Mouse (Mus musculus) ES-E14 (cell line): Measurements from ENCODE around the gene Gm1113. TPM values are rescaled to one million over a fixed set of nuclear protein-coding genes. Genes with fewer than 3 reads are reported as not detected.

Source experiments
- DNase-seq: peaks from one replicate; pipeline ENCODE4 v3.0.0-alpha.2; 2013; ENCODE audit warnings: low read depth, low spot score
- H3K27ac ChIP-seq: 2 replicates; pipeline ENCODE4 v1.5.1; 2012; ENCODE audit warnings: low read depth, mild to moderate bottlenecking, low read length, moderate library complexity, mixed read lengths; ENCODE audit not compliant: poor library complexity, insufficient read depth, severe bottlenecking
- H3K36me3 ChIP-seq: 2 replicates; pipeline ENCODE4 v1.6.1; 2012; ENCODE audit warnings: mild to moderate bottlenecking, low read length, moderate library complexity, mixed read lengths; ENCODE audit not compliant: control insufficient read depth, poor library complexity, insufficient read depth, severe bottlenecking
- H3K4me1 ChIP-seq, 2 experiments: fragments of 150-350 bp in 1 of 2; sonication (generic) in 1 of 2; 2 replicates each; pipeline ENCODE4 v1.6.1; 2012; ENCODE audit warnings: low read length in 2 of 2, mild to moderate bottlenecking in 1 of 2, mixed read lengths in 1 of 2; ENCODE audit not compliant: control insufficient read depth in 2 of 2, insufficient read depth in 2 of 2, poor library complexity in 1 of 2
- H3K4me3 ChIP-seq, 2 experiments: fragments of 150-350 bp in 1 of 2; sonication (generic) in 1 of 2; 2 replicates each; pipeline ENCODE4 v1.5.1; 2012; ENCODE audit warnings: low read length in 2 of 2, low read depth in 1 of 2, mild to moderate bottlenecking in 1 of 2, mixed read lengths in 1 of 2; ENCODE audit not compliant: insufficient read depth in 1 of 2, poor library complexity in 1 of 2, severe bottlenecking in 1 of 2
- H3K9ac ChIP-seq: 2 replicates; pipeline ENCODE4 v1.6.1; 2012; ENCODE audit warnings: low read depth, mild to moderate bottlenecking, low read length, mixed read lengths; ENCODE audit not compliant: poor library complexity, insufficient read depth, severe bottlenecking
- H3K9me3 ChIP-seq: fragments of 150-350 bp; sonication (generic); 2 replicates; pipeline ENCODE4 v1.6.1; 2012; ENCODE audit warnings: low read depth, mild to moderate bottlenecking, low read length; ENCODE audit not compliant: control insufficient read depth, insufficient read depth
- CHD2 ChIP-seq: IDR thresholded peaks from 2 replicates; pipeline ENCODE4 v1.6.1; 2014; ENCODE audit warnings: mild to moderate bottlenecking, low read depth, low read length, inconsistent platforms
- HCFC1 ChIP-seq: IDR thresholded peaks from 2 replicates; pipeline ENCODE4 v1.6.1; 2012; ENCODE audit warnings: low read length, inconsistent platforms, borderline replicate concordance; ENCODE audit not compliant: insufficient read depth
- MAFK ChIP-seq: IDR thresholded peaks from 2 replicates; pipeline ENCODE4 v1.6.1; 2014; ENCODE audit warnings: mild to moderate bottlenecking, low read depth, low read length, inconsistent platforms; ENCODE audit not compliant: insufficient read depth
- ZC3H11A ChIP-seq: IDR thresholded peaks from 2 replicates; pipeline ENCODE4 v1.6.1; 2012; ENCODE audit warnings: low read depth, mild to moderate bottlenecking, inconsistent platforms, low read length, borderline replicate concordance
- ZNF384 ChIP-seq: IDR thresholded peaks from 2 replicates; pipeline ENCODE4 v1.6.1; 2012; ENCODE audit warnings: low read depth, low read length, inconsistent platforms
- in situ Hi-C, 2 experiments: fragments of 600-800 bp; cut with MboI; formaldehyde crosslinking; loops; one replicate each; pipeline ENCODE4 v1.15.1; 2025; ENCODE audit warnings: low sequenced_read_pairs in 2 of 2, inconsistent platforms in 1 of 2; ENCODE audit not compliant: unreplicated experiment in 2 of 2
- total RNA-seq: library from RNA; depleted of rRNA; stranded (reverse); fragments of 300-350 nt; gene quantifications from 2 replicates; pipeline ENCODE4 v1.2.3, GENCODE M21; 2012

Gm1113 gene
- total RNA-seq, 1 experiment = not detected

DNA sequence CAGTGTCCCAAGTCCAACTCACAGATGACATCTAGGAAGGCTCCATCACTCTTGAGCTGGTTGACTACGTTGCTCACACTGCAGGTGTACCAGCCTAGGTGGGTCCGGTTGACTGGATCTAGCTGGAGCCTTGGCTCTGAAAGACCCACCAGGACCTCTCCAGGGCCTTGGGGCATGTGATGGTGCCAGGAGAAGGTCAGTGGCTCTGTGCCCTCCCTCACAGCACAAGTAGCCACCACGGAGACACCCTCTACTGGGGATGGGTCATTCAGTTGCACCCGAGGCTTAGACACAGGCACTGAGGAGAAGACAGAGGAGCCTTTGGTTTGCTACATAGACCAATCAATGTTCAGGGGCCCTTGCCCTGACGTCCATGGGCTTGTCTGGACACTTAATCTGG lies 1.9 kb downstream of the Gm1113 start:
- in situ Hi-C loops = no loop called here
- Histone ChIP-seq H3K4me1 (no peaks in the 10 kb centered on the region), H3K36me3 (no peaks in the 10 kb centered on the region), H3K4me3 (no peak overlapping the region), H3K9ac (no peak overlapping the region), H3K27ac (no peak overlapping the region), H3K9me3 (no peaks in the 10 kb centered on the region)
- TF ChIP-seq HCFC1 = no peak
- TF ChIP-seq ZNF384 = no peak
- no peak for TF ChIP-seq ZC3H11A
- TF ChIP-seq MAFK = no peak
- TF ChIP-seq CHD2 = no peak
- DNase-seq = no peak

- Histone ChIP-seq H3K36me3 (no peaks in the 10 kb centered on the region), H3K27ac (no peak overlapping the region), H3K9ac (no peak overlapping the region), H3K9me3 (no peaks in the 10 kb centered on the region), H3K4me3 (no peak overlapping the region), H3K4me1 (no peaks in the 10 kb centered on the region)
- in situ Hi-C loops = no loop called here
- TF ChIP-seq ZC3H11A (no peak), ZNF384 (no peak), MAFK (no peak), HCFC1 (no peak), CHD2 (no peak)
- DNase-seq = no peak
Observed at GRCm38 (mm10) chr9:35513900-35514299, 4.2 kb downstream of the Gm1113 start.

- in situ Hi-C loops = no loop called here
- Histone ChIP-seq H3K4me3 (no peak overlapping the region), H3K27ac (no peak overlapping the region), H3K9ac (no peak overlapping the region), H3K36me3 (no peaks in the 10 kb centered on the region), H3K9me3 (no peaks in the 10 kb centered on the region), H3K4me1 (no peaks in the 10 kb centered on the region)
- no peak for TF ChIP-seq HCFC1
- no peak for TF ChIP-seq CHD2
- DNase-seq = no peak
Observed at GRCm38 (mm10) chr9:35508234-35508633, 9.8 kb downstream of the Gm1113 start.

DNA sequence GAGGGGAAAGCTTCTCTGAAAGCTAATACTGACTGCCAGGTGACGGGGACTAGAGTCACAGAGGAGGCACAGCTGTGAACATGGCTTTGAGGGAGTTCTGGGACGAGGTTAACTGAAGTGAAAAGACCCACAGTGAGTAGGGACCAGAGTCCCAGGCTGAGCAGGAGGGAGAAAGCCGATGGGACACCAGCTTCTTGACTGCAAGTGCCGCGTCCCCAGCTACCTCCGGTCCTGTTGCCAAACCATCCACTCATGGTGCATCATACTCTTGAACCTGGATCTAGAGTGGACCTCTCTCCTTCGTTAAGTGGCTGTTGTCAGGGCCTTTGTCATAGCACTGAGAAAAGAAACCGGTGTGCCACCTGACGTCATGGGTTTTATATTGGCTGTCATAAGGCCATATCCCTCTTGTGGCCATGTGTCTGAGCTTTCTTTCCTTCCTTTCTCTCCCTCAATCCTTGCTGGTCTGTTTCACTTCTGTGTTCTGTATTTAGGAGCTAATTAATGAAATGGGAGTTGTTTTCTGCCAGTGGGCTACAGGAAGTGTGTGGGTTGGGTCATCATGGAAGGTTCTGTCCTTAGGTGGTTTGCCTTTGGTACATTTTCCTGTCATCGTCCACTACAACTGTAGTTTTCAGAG lies 15.6 kb downstream of the Gm1113 start:
- H3K4me1 ChIP-seq = no peaks in the 10 kb centered on the region
- no peaks in the 10 kb centered on the region for H3K36me3 ChIP-seq
- no peak overlapping the region for H3K4me3 ChIP-seq
- H3K9ac ChIP-seq = no peak overlapping the region
- no peak overlapping the region for H3K27ac ChIP-seq
- no peak for DNase-seq
- in situ Hi-C loops = no loop called here
- no peak for TF ChIP-seq ZNF384
- TF ChIP-seq CHD2 = no peak
- no peak for TF ChIP-seq HCFC1
- TF ChIP-seq ZC3H11A = no peak
- TF ChIP-seq MAFK = no peak
- no peaks in the 10 kb centered on the region for H3K9me3 ChIP-seq

GRCm38 (mm10) chr9:35499946-35500345 lies 18.1 kb downstream of the Gm1113 start:
- Histone ChIP-seq H3K36me3 (no peaks in the 10 kb centered on the region), H3K9ac (no peak overlapping the region), H3K4me1 (peaks cover 2 to 6% of the 10 kb centered on the region in 2 experiments; a peak in 1 of 4 replicates), H3K4me3 (no peak overlapping the region), H3K27ac (no peak overlapping the region), H3K9me3 (no peaks in the 10 kb centered on the region)
- in situ Hi-C loops = no loop called here
- TF ChIP-seq CHD2 (no peak), HCFC1 (no peak), ZNF384 (no peak), ZC3H11A (no peak), MAFK (no peak)
- no peak for DNase-seq
